Mouse (Mus musculus) forebrain, embryonic 10.5 days (tissue): ENCODE measurements around the gene Ift122. TPM values are rescaled to one million over a fixed set of nuclear protein-coding genes. Genes with fewer than 3 reads are reported as not detected.

ENCODE experiments used
- DNase-seq: peaks from one replicate; pipeline ENCODE4 v3.0.0-alpha.2; 2017; ENCODE audit warnings: low spot score; ENCODE audit errors: extremely low spot score
- H3K27ac ChIP-seq: fragments of 300-500 bp; sonication (generic); 2 replicates; pipeline ENCODE4 v1.5.1; 2016; ENCODE audit warnings: mild to moderate bottlenecking
- H3K27me3 ChIP-seq: fragments of 300-500 bp; sonication (generic); 2 replicates; pipeline ENCODE4 v1.6.1; 2016; ENCODE audit warnings: mild to moderate bottlenecking; ENCODE audit not compliant: poor library complexity, severe bottlenecking
- H3K36me3 ChIP-seq: fragments of 300-500 bp; sonication (generic); replicated peaks from 2 replicates; pipeline ENCODE4 v1.6.1; 2016; ENCODE audit warnings: mild to moderate bottlenecking, moderate library complexity
- H3K4me1 ChIP-seq: fragments of 300-500 bp; sonication (generic); 2 replicates; pipeline ENCODE4 v1.6.1; 2016
- H3K4me3 ChIP-seq: fragments of 300-500 bp; sonication (generic); 2 replicates; pipeline ENCODE4 v1.5.1; 2016; ENCODE audit warnings: mild to moderate bottlenecking, moderate library complexity
- H3K9me3 ChIP-seq: fragments of 300-500 bp; sonication (generic); 2 replicates; pipeline ENCODE4 v1.6.1; 2016; ENCODE audit warnings: mild to moderate bottlenecking, moderate library complexity
- WGBS: fragments of 180-500 bp; shearing (Covaris S2); methylation state at CpG from one replicate; pipeline ENCODE4 v1.1.7; 2016; 5-methylcytosine and 5-hydroxymethylcytosine counted together
- polyA plus RNA-seq: library from polyadenylated mRNA; unstranded; fragments of >200 nt; fragmentation: Nextera tagmentation; extraction: Ambion mirVana; gene quantifications from 2 replicates; pipeline ENCODE4 v1.2.1, GENCODE M21; 2016

The Ift122 gene
- polyA plus RNA-seq, 1 experiment from 2014 or later = 31.0 TPM

DNA sequence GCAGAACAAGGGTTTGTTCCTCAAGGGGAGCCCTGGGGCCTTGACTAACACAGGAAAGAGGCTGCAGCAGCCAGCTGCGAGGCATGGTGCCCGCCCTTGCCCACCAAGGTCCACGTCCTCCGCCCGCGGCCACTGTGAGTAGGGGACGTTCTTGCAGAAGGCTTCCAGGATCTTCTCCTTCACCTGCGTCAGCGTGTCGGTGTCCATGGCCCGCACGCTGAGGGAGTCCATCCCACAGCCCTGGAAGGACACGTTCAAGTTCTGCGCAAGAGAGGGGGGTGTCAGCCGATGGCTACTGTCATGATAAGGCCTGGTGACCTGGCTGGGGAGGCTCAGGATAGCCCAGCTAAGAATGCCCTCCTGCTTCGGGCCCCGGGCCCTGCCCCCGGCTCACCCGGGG, 107.1 kb downstream of the Ift122 start:
- Histone ChIP-seq H3K9me3 (no peaks in the 10 kb centered on the region), H3K4me3 (no peak overlapping the region), H3K36me3 (no peaks in the 10 kb centered on the region), H3K4me1 (peaks cover 52% of the 10 kb centered on the region), H3K27me3 (peaks cover 18% of the 10 kb centered on the region), H3K27ac (no peak overlapping the region)
- no peak for DNase-seq
- 95% methylated on average over 19 of the region's 19 CpGs for WGBS

GRCm38 (mm10) chr6:115961743-115962142, 108.5 kb downstream of the Ift122 start:
- no peaks in the 10 kb centered on the region for H3K9me3 ChIP-seq
- H3K4me1 ChIP-seq = peaks cover 48% of the 10 kb centered on the region
- no peak for DNase-seq
- WGBS = 91% methylated on average over 3 of the region's 3 CpGs
- H3K4me3 ChIP-seq = no peak overlapping the region
- 0 out of 2 replicates have a peak, but pooled peaks cover 2% of the 10 kb centered on the region for H3K36me3 ChIP-seq
- peaks cover 18% of the 10 kb centered on the region for H3K27me3 ChIP-seq
- no peak overlapping the region for H3K27ac ChIP-seq

GRCm38 (mm10) chr6:115962439-115963085, 109.3 kb downstream of the Ift122 start:
- 0 out of 2 replicates have a peak, but pooled peaks cover 2% of the 10 kb centered on the region for H3K36me3 ChIP-seq
- WGBS = 40% methylated on average over 23 of the region's 23 CpGs
- H3K27ac ChIP-seq = 0 out of 2 replicates have a peak overlapping the region, but pooled peaks have one; percentile 25
- peaks cover 18% of the 10 kb centered on the region for H3K27me3 ChIP-seq
- H3K4me1 ChIP-seq = peaks cover 40% of the 10 kb centered on the region
- no peaks in the 10 kb centered on the region for H3K9me3 ChIP-seq
- DNase-seq = peak; percentile 48
- H3K4me3 ChIP-seq = no peak overlapping the region

- no peak for DNase-seq
- H3K27me3 ChIP-seq = peaks cover 18% of the 10 kb centered on the region
- H3K9me3 ChIP-seq = no peaks in the 10 kb centered on the region
- 0 out of 2 replicates have a peak, but pooled peaks cover 2% of the 10 kb centered on the region for H3K36me3 ChIP-seq
- no peak overlapping the region for H3K4me3 ChIP-seq
- WGBS = 79% methylated on average over 9 of the region's 9 CpGs
- no peak overlapping the region for H3K27ac ChIP-seq
- peaks cover 40% of the 10 kb centered on the region for H3K4me1 ChIP-seq
Measured at GRCm38 (mm10) chr6:115963656-115964055, 110.4 kb downstream of the Ift122 start.

GRCm38 (mm10) chr6:115966227-115966966, 113.1 kb downstream of the Ift122 start:
- no peak for DNase-seq
- Histone ChIP-seq H3K9me3 (no peaks in the 10 kb centered on the region), H3K4me1 (peaks cover 39% of the 10 kb centered on the region), H3K27me3 (peaks cover 18% of the 10 kb centered on the region), H3K4me3 (no peak overlapping the region), H3K27ac (no peak overlapping the region), H3K36me3 (0 out of 2 replicates have a peak, but pooled peaks cover 2% of the 10 kb centered on the region)
- 94% methylated on average over 19 of the region's 19 CpGs for WGBS

DNA sequence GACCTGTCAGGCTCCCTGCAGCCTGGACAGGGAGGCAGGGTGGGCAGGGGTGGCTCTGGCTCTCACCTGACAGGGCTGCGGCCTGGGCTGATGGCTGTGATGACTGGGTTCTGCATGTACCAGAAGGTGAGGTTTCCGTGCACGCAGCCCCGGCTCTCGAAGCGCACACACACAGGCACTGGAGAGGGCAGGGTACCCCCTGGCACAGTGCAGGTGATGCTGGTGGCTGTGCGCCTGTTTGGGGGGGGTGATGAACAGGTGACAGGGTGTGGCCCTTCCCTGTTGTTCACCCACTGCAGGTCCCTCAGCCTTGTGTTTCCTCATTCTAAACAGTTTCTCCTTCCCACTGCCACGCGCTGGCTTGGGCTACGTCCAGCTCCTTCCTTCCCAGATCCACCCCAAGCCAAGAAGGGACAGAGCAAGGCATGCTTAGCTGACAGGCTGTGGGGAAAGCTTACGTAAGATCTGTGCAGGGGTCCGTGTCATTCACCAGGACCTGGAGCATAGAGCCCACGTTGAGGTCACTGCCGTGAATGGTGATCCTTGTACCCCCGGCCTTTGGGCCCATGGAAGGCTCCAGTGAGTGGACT, 114.1 kb downstream of the Ift122 start:
- H3K4me3 ChIP-seq = no peak overlapping the region
- 0 out of 2 replicates have a peak, but pooled peaks cover 2% of the 10 kb centered on the region for H3K36me3 ChIP-seq
- peaks cover 37% of the 10 kb centered on the region for H3K4me1 ChIP-seq
- no peak overlapping the region for H3K27ac ChIP-seq
- WGBS = 94% methylated on average over 15 of the region's 15 CpGs
- no peak for DNase-seq
- no peaks in the 10 kb centered on the region for H3K9me3 ChIP-seq
- H3K27me3 ChIP-seq = peaks cover 18% of the 10 kb centered on the region

DNA sequence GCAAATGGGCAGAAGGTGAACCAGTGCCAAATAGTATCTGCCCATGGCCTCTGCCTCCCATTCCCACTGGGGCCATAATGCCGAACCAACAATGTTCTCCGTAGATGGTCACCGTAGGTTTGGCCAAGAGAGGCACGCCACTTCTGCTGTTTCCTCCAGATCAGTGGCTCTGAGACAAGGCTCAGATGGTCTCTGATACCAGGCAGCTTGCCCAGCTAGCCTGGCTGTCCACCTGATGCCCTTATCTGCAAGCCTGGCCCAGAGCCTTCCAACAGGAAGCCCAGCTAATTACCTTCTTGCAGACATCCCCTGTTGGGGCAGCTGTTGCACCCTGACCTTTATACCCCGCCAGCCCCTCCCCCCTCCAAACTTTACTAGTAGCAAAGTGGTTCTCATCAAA, 114.8 kb downstream of the Ift122 start:
- peaks cover 31% of the 10 kb centered on the region for H3K4me1 ChIP-seq
- WGBS = 87% methylated on average over 5 of the region's 5 CpGs
- H3K9me3 ChIP-seq = no peaks in the 10 kb centered on the region
- peaks cover 11% of the 10 kb centered on the region for H3K27me3 ChIP-seq
- H3K4me3 ChIP-seq = no peak overlapping the region
- H3K36me3 ChIP-seq = 0 out of 2 replicates have a peak, but pooled peaks cover 2% of the 10 kb centered on the region
- DNase-seq = no peak
- peak overlapping the region; percentile 63 for H3K27ac ChIP-seq

GRCm38 (mm10) chr6:115968700-115969099, 115.4 kb downstream of the Ift122 start:
- peaks cover 5% of the 10 kb centered on the region for H3K27me3 ChIP-seq
- H3K4me3 ChIP-seq = no peak overlapping the region
- DNase-seq = no peak
- H3K4me1 ChIP-seq = peaks cover 31% of the 10 kb centered on the region
- 0 out of 2 replicates have a peak, but pooled peaks cover 2% of the 10 kb centered on the region for H3K36me3 ChIP-seq
- H3K9me3 ChIP-seq = no peaks in the 10 kb centered on the region
- WGBS = 75% methylated on average over 6 of the region's 6 CpGs
- H3K27ac ChIP-seq = peak overlapping the region; percentile 63

- Histone ChIP-seq H3K9me3 (no peaks in the 10 kb centered on the region), H3K27ac (peak overlapping the region; percentile 63; the same call in 1 of the 2 replicates), H3K4me1 (peaks cover 34% of the 10 kb centered on the region), H3K4me3 (no peak overlapping the region), H3K27me3 (peaks cover under 1% of the 10 kb centered on the region; the same call in 1 of the 2 replicates), H3K36me3 (0 out of 2 replicates have a peak, but pooled peaks cover 2% of the 10 kb centered on the region)
- no peak for DNase-seq
- 78% methylated on average over 9 of the region's 9 CpGs for WGBS
Measured at GRCm38 (mm10) chr6:115969103-115969502, 115.8 kb downstream of the Ift122 start.

GRCm38 (mm10) chr6:115969952-115970351, 116.7 kb downstream of the Ift122 start:
- WGBS = 60% methylated on average over 5 of the region's 6 CpGs
- H3K36me3 ChIP-seq = 0 out of 2 replicates have a peak, but pooled peaks cover 2% of the 10 kb centered on the region
- H3K27ac ChIP-seq = no peak overlapping the region
- H3K4me3 ChIP-seq = no peak overlapping the region
- H3K27me3 ChIP-seq = no peaks in the 10 kb centered on the region
- no peak for DNase-seq
- H3K4me1 ChIP-seq = peaks cover 38% of the 10 kb centered on the region
- no peaks in the 10 kb centered on the region for H3K9me3 ChIP-seq

DNA sequence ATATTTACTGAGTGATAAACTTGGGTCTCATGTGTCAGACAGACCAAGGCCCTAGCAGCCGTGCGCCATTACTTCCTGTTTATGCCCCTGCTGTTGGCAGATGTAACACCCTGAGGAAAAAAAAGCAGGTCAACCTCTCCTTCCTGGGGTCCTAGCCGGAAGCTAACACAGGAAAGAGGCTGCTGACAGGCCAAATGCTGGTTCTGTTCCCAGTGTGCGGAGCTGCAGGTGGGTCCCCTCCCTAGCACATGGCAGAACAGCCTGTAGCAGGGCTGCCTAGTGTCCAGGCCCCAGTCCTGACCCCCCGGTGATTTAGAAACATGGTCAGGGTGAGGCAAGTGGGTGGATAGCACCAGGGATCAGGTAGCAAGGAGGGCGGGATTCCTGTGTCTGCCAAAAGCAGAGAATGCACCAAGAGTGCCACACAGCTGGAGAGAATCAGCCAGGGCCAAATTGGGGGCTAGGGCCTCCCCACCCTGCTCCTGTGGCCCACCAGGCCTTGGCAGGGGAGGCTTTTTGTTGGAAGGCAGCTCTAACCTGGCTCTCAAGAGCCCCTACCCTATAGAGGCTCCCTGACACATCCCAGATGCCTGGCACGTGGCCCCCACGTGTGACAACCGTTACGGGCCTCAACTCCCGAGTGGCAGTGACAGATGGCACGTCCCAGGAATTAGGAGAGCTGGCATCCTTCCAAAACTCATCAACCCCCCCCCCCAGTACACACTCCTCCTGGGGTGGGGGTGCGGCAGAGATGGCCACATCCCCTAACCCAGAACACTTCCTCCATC, 118.2 kb downstream of the Ift122 start:
- no peak for DNase-seq
- H3K27ac ChIP-seq = peak overlapping the region; percentile 31; the same call in 1 of the 2 replicates
- no peak overlapping the region for H3K4me3 ChIP-seq
- 0 out of 2 replicates have a peak, but pooled peaks cover 2% of the 10 kb centered on the region for H3K36me3 ChIP-seq
- no peaks in the 10 kb centered on the region for H3K27me3 ChIP-seq
- no peaks in the 10 kb centered on the region for H3K9me3 ChIP-seq
- WGBS = 84% methylated on average over 13 of the region's 13 CpGs
- H3K4me1 ChIP-seq = peaks cover 41% of the 10 kb centered on the region
